Mouse (Mus musculus) erythroid progenitor cell, adult 5-6 weeks (primary cell): ENCODE measurements around the gene 4930562C15Rik. TPM values are rescaled to one million over a fixed set of nuclear protein-coding genes. Genes with fewer than 3 reads are reported as not detected.

Experiments used
- ATAC-seq: replicated peaks from 2 replicates; pipeline ENCODE4 v1.8.0; 2016; ENCODE audit warnings: moderate number of reproducible peaks, mild to moderate bottlenecking, moderate TSS enrichment, inconsistent platforms; ENCODE audit not compliant: poor library complexity, low FRiP score, severe bottlenecking
- total RNA-seq, 2 experiments: library from RNA; stranded (forward) in 1 of 2; stranded (reverse) in 1 of 2; fragments of 150-400 nt in 1 of 2; fragments of 186-747, 209-891 nt in 1 of 2; gene quantifications; 2 replicates each; pipeline versions ENCODE4 v1.2.3 to v1.2.4; 2015 to 2017; ENCODE audit warnings: low replicate concordance in 2 of 2

4930562C15Rik gene
- total RNA-seq, 2 experiments from 2014 or later, result not detected

DNA sequence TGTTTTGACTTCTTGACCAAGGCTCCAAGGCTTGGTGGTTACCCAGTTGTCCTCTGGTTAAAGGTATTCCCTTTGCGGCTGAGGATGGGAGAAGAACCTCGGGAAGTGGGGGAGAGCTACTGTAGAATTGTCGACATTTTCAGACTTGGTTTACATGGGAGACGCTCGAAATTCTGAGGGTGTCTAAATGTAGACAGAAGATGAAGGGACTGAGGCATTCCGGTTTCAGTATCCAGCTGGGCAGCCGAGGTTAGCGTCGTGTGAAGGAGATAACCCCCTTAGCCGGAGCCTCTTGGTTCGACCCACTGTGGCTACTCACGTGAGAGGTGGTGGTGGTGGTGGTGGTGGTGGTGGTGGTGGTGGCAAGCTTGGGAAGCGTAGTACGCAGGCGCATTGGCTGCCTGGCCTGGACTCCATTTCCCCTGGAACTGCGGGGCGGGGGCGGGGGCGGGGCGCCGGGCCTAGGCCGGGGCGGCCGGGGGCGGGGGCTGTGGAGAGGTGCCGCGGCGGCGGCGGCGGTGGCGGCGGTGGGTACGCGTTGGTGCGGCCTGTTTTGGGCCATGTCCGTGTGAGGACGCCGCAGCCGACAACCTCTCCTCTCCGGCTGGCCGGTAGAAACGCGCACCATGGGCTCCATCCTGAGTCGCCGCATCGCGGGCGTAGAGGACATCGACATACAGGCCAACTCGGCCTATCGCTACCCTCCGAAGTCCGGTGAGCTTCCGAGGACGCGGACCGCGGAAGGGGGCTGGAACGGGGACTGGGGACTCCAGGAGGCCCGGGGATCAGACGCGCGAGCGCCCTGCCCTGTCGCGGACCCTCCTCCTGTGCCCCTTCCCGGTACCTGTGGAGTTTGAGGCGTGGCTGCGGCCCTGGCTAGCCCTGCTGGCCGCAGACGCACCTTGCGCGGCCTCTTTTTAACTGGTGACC, 50.8 kb downstream of the 4930562C15Rik start, which contains the start of gene Mgrn1:
Mgrn1 (plus strand) TSS at position 490 of the 930 bp plus-strand sequence.
- peak; percentile 83 for ATAC-seq

DNA sequence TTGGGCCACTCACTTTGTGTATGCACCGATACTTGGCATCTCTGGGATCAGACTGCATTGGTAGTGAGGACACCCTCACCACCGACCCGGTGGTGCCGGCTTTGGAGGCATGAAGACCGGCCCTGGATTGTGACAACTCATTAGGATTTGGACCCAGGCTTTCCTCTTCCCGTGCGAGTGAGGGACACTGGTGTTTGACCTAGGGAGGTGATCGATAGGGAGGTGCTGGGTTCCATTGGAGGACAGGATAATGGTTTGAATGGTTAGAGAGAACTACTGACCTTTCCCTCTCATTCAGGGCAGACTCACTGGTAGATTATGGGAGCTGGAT, 51.4 kb downstream of the 4930562C15Rik start:
- ATAC-seq, result no peak

DNA sequence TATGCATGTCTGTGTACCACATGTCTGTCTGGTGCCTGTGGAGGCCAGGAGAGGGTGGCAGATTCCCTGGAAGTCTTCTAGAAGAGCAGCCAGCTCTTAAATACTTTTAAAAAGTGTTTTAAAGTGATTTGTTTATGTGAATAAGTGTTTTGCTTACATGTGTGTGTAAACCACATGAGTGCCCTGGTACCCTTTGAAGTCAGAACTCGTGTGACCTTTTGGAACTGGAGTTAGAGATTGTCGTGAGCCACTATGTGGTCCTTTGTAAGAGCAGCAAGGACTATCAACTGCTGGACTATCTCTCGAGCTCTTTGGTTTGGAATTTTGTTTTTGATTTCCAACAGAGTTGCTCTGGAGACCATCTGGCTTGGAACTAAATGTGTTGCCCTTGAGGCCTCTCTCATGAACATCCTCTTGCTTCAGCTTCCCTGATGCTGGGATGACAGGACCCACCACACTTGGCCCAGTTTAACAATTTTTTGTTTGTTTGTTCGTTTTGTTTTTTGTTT, 55.0 kb downstream of the 4930562C15Rik start:
- no peak for ATAC-seq

DNA sequence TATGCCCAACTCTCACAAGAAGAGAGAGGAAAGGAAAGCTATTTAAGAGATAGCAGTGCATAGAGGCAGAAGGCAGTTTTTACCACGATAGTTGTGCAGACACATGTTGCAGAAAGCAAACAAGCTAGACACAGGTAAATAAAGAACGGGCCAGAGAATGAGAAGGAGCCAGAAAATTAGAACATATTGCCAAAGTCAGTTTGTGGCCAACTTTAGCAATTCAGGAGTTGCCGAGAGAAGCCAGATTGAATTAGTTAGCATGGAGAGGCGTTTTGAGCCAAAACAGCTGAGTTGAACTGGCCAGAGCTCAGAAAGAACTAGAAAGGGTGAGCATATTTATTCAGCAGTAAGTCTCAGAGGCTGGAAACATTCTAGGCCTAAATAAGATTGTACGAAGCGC, 57.0 kb downstream of the 4930562C15Rik start:
- ATAC-seq, result no peak

DNA sequence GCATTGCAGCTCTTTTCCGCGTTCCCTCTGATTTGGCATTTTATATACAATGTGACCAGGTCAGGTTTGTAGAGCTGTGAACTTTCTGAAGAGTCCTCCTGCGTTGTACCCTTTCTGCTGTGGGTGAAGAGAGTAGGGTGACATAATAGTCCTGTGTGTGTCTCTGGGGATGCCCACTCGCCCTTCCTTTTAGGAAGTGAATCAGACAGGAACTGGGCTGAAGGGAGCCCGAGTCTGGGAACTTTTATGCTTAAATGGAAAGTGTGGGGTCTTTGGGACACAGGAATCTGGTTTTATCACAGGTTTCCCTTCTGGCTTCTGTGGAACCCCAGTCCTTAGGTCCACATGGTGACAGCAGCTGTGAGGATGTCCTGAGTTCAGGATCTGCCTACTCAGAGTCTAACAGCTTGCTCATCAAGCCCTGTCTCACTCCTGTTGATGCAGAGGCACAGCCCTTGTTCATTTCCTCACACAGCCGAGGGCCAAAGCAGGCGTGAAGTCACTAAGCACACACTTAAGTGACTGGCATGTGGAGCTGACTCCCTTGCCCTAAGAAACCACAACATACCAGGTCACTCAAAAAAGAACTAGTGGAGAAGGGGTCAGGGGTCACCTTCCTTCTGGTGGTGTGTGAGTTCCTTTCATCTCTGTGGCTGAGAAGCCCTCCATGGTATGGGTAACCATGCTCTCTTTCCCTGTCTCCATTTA, 59.1 kb downstream of the 4930562C15Rik start:
- no peak for ATAC-seq

DNA sequence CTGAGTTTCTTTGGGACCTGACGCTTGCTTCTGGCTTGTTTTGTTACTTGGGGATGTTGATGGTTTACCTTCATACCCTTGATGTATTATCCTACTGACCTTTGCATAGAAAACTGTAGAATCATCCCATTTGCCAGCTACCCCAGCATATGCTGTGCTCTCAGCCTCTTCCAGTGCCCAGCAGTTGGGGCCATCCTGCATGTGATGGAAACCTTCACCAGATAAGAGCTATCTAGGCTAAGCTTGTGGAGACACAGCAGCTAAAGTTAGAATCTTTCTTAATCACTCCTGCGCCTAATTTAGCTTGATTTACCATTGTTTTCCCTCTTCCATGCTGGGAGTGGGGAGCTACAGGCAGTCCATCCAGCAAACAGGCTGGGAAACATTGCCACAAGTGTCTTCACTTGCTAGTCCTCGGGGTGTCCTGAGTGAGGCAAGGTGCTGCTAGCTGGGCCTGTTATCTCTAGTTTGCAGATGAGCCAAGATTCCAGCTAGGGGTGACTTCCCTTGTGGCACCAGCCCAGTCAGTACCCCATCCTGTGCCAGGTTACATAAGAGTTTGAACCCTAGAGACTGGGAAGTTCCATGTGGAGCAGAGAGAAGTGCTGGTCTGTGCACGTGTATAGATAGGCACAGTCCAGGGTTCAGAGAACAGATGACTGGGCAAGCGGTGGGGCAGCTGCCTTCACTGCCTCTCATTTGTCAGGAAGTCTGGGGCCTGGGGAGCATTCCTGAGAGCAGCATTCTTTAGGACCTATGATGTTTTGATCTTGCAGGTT, 61.2 kb downstream of the 4930562C15Rik start:
- 0 out of 2 replicates have a peak, but pooled peaks have one; percentile 13 for ATAC-seq

DNA sequence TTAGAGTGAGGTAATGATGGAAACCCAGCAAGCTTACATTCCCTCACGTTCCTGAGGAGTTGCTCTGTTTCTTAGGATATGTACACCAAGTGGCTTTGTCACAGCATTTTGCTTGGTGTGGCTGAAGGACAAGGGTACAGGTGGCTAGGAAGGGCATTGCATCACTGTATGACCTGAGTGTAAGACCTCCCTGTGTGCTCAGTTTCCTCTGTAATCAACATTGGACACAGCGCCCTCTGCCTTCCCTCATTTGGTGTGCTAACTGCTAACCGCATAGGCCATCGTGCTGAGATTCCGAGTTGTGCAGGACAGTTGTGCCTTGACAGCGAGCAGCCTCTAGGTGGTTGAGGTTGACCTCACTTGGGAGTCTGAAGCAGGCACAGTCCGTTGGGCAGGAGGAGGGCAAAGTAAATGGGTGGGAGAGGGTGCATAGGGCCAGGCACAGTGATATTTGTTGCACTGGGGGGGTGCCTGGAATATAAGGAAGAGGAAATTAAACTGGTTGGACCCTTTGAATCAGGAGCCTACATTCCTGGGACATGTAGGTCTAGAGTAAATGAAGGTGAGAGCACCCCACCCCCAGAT, 62.0 kb downstream of the 4930562C15Rik start:
- ATAC-seq, result no peak

DNA sequence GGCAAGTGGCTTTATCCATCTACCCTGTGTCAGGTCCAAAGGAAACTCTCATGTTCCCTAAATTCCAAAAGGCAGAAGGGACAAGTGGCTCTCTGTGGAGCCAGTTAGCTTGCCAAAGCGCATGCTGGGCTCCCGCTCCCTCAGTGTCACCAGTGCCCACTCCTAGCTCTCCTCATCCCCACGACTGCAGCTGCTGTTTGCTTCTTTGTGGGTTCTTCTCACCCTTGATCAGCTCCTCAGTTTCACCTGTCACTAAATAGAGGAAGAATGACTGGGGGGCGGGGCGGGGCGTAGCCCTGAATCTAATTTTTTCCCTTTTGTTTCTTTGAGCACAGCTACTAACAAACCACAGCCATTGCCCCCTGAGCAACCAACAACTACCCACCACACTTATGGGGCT, 63.7 kb downstream of the 4930562C15Rik start:
- ATAC-seq, result no peak

DNA sequence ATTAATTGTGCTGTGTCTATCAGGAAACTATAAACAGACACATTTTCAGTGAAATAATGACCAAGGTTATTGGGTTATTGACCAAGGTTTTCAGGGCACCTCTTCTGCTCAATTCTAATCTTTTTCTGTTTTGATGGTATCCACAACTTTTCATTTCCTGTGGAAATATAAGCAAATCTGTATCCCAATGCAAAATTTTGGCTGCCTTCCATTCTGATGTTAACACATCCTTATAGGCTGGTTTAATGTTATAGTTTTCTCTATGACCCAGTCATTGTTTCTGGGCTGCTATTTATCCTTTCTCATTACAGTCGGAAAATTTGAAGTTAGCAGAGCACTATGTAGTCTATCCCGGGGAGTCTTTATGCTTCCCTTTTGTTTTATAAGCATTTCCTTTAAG, 64.5 kb downstream of the 4930562C15Rik start:
- ATAC-seq, result no peak

DNA sequence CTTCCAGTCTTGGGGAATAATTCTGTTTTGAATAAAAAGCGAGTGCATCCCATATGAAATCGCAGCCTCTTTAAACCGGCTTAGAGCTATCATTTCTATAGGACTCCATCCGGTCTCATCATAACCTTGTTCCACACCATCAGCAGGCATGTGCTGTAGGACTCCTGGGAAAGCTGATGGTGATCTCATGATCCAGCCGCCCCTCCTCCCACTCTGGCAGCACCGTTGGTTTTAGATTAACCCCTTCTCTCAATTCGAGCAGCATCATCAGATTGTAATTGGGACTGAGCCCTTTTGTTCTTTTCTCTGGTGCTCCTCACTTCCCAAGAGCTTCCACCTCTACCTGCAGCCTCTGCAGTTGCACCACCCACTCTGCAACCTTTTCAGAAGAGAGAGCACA, 66.0 kb downstream of the 4930562C15Rik start:
- ATAC-seq, result no peak

DNA sequence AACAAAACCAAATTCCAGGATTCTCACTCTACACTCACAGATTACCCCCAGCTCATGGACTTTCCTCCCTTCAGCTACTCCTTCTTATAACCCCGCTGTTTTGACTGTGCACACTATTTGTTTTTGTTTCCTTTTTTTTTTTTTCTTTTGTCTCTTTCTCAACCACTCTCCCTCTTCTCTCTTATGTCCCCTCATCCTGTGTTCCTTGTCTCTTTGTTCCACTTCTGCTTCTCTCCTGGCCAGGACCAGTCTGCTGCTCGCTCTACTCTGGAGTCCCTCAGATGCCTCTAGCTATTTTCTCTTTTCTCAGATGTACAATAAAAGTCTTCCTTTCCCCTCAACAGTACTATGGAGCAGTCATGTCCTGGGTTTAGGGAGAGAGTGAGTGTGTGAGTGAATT, 67.2 kb downstream of the 4930562C15Rik start:
- ATAC-seq, result no peak

DNA sequence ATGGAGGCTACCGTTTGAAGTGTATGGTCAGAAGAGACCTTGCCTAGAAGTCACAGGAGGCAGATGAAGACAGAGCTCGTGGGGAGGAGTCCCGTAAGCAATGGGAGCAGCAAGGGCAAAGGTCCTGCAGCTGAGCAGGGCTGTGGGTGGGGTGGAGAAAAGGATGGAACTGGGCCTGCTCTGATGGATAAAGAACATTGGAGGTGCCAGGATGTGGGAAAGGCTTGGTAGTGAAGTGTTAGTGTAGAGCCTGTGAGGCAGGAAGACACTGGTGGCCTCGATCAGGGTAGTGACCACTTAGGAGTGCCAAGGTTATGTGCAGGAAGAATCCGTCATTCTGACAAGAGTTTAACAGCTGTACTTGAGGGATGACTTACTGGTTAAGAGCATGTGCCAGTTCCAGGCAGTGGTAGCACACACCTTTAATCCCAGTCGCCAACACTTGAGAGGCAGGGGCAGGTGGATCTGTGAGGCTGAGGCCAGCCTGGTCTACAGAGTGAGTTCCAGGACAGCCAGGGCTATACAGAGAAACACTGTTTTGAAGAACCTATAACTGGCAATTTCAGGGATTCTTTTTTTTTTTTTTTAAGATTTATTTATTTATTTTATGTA, 68.4 kb downstream of the 4930562C15Rik start:
- no peak for ATAC-seq

DNA sequence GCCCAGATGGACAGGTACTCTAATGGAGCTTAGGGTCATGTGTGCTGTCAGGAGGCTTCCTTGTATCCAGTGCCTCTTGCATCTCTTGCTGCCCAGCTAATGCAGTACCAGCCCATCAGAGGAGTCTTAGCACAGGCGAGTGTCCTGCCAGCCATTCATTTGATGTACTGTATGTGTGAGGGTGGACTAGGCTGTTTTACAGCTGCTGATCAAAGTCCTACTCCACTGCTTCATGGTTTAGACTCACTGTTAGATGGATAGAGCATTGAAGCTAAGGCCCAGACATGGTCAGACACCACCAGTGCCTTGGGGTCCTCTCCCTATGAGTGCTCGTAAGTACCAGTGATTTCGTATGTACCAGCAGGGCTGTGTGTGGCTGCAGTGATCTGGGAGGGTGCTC, 69.7 kb downstream of the 4930562C15Rik start:
- ATAC-seq, result no peak

DNA sequence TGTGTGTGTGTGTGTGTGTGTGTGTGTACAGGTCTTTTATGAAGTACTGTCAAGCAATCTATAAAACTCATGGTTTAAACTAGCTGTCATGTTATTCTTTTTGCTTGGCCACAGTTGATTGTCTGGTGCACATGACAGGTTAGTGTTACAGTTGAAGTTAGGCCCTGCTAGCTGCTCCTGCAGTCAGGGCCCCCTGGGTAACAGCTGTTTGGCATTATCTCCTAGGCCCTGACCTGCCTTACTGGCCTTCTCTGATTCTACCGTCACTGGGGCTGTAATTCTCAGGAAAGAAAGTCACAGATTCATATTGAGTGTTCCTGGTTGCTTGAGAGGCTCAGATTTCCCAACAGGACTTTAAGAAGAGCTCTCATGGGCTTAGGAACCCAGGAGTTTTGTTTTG, 70.4 kb downstream of the 4930562C15Rik start:
- ATAC-seq, result no peak

DNA sequence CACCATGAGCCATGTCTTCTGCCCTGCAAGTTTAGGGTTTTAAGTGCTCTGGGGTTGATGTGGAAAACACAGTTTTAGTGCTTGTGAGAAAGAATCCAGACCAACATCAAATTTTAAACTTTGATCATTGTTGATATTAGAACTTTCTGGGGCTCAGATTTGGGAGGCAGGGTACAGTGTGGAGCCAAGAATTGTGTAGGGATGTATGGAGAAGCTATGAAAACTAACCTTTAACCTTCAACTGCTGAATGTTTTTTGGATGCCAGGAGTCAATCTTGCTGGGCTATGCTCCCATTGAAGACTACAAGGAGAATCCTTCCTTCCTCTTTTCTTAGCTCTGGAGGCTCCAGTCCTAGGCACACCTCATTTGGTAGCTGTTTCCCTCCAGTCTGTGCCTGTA, 71.3 kb downstream of the 4930562C15Rik start:
- no peak for ATAC-seq

DNA sequence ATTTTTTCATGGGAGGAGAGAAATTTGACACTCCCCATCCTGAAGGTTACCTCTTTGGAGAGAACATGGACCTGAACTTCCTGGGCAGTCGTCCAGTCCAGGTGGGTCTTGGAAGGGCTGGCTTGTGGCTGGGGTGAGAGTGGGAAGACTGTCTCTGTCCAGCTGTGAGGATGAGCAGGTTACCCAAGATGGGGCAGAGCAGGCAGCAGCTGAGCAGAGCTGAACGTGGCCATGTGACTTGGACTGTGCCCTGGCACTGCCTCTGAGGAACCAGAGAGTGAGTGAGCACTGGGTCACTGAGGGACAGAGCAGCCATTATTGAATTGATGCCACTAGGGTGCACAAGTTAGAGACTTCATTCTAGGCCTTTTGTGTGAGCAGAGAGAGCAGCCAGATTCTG, 72.2 kb downstream of the 4930562C15Rik start:
- no peak for ATAC-seq

DNA sequence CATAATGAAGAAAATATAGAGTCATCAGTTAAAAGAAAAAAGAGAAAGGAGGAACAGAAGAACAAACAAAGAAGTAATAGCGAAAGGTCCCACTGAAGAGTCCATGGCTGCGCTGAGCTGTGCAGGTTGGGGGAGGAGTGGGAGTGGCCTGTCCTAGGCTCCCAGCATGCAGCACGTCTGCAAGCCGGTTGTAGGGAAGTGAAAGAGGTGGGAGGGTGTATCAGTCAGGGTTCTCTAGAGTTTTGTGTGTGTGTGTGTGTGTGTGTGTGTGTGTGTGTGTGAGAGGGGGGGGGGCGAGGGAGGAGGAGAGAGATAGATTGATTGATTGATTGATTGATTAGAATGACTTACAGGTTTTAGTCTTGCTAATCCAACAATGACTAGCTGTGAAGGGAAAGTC, 72.8 kb downstream of the 4930562C15Rik start:
- ATAC-seq, result no peak

DNA sequence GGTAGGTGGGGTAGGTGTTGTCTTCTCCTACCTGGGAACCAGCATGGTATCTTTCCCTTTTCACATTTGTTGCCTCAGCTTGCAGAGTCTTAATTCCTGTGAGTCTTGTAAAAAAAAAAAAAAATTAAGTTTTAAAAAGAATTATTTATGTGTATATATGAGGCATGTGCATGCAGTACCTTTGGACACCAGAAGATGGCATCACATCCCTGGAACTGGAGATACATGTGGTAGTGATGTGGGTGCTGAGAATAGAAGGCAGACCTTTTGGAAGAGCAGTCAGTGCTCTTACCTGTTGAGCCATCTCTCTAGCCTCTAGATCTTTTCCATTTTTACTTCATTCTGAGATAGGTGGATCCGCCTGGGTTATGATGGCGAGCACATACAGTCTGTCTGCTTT, 74.5 kb downstream of the 4930562C15Rik start:
- no peak for ATAC-seq

DNA sequence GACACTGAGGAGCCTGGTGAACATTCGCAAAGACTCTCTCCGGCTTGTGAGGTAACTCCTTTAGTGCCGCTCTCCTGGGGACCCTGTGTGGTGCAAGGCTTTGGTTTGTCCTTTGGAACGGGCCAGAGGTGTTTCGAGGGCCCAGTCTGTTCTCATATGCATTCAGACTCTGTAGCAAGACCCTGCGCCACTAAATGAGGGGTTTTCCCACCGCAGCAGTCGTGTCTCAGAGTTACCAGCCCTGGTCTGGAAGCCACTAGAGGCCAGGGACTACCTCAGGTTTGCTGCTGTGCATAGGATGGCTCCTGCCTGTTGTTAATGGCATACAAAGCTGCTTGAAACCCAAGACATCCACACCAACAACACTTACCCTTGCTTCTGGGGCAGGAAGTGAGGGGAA, 75.5 kb downstream of the 4930562C15Rik start:
- ATAC-seq, result no peak
